Mouse (Mus musculus): ENCODE measurements around the gene Sub1.

Gene Sub1

DNA sequence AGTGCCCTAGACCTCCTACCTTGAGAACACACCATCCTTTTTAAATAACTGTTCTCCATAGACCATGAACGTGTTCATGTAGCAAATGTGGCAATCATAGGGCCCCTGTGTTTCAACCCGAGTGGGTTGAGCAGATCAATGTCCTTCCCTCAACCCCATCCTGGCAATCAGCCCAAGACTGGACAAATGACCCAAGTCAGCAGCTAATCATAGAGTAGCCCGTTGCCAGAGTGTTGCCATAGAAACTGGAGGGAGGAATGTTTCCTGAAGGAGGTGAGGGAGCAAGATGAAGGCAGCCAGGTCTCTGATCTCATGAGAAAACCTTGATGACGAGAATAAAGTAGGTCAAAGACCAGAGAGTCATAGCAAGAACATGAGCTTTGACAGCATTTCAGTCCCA is 42.6 kb downstream of the Sub1 start:
- CTCF ChIA-PET, result no interaction called here
- POLR2A ChIA-PET, result no interaction called here

DNA sequence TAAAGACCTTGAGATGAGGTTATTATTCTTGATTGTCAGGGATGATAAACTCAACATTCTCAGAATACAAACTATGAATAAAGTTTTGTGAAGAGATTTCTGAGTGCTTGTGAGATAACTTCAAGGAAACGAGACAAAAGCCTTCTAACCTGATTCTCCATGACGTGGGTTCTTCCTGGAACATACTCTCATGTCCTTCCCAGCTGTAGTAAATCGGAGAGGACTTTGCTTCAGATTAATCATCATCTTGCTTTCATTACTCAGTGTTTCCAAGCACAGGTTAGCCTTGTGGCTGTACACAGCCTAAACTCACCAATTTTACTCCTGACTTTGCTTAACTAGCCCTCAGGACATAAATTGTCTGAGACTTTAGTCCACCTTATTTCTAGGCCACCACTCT is 44.6 kb downstream of the Sub1 start:
- CTCF ChIA-PET, result no interaction called here
- POLR2A ChIA-PET, result no interaction called here

DNA sequence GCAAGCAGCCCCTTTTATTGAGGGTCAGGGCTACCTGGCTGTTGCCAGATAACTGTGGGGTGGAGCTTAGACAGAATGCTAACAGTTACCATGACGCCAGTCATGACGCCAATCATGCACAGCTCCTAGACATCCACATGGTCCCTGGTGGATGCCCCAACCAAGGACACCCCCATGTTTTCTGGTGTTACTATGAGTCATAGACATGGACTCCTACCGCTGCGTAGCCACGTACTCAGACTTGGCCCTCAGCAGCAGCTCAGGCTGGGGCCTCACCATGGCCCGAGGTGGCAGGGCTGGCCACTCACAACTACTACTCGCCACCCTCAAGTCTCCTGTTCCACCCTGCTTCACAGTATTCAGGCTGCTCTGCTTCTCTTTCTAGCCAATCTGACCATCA is 45.6 kb downstream of the Sub1 start:
- ChIA-PET POLR2A (no interaction called here), CTCF (no interaction called here)

DNA sequence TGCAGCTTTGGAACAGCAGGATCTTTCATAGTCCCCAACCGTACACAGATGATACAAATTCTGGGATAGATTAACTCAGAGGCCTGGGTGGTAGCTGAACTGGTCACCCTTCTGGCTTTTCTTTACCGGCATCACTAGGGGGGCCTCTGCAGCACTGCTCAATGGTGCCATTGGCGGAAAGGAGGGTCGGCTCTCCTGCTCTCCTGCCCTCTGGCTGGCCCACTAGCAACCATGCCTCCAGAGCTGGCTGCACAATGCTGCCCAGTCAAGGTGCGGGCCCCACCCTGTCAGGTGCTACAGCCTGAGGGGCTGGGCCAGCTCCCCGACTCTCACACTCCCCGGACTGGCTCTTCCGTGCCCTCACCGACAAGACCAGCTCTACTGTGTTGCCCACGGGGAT is 46.6 kb downstream of the Sub1 start:
- POLR2A ChIA-PET, result interaction anchor here in 1 of 4 experiments (0.6 kb wide), 1 partner anchor 14 kb away, joined by 4 read pairs; no protein-coding TSS in a partner anchor
- CTCF ChIA-PET, result interaction anchor here in 1 of 4 experiments (0.7 kb wide), 1 partner anchor 29 kb away, joined by 3 read pairs; no protein-coding TSS in a partner anchor

DNA sequence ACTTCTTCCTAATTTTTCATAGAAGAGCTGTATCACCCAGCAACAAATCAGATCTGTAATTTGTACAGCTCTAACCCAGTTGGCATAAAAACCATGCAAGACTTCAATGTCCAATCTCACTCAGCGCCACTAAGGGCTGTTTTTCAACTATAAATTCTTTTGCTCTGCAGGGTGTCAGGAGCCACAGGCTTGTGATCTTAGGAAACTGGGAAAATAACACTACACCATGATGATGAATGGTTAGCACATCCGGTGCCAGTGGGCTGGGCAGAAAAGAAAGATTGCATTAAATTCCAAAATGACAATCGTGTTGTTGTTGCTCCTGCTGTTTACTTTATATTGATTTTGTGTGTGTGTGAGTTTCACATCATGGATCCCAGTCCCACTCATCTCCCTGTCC is 47.3 kb downstream of the Sub1 start:
- POLR2A ChIA-PET, result no interaction called here
- CTCF ChIA-PET, result interaction anchor here in 1 of 4 experiments (0.7 kb wide), 1 partner anchor 30 kb away, joined by 3 read pairs; no protein-coding TSS in a partner anchor

DNA sequence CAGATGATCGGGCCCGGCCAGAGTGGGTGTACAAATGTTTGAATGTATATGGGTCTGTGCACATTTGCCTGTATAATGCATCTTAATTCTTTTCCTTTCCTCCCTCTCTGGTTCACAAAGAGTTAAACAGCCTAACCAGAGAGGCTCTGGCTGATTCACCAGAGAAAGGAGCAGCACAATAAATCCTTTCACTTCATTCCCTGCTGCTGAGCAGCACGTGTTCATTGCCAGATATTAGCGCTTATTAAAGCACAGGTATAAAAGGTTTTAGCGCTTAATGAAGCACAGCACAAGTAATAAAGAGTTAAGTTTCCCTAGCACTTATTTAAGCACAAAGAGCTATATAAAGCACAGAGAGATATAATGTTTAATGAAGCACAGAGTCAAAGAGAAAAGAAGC is 55.9 kb downstream of the Sub1 start:
- CTCF ChIA-PET, result no interaction called here
- POLR2A ChIA-PET, result interaction anchor here in 1 of 4 experiments (1.4 kb wide), 1 partner anchor 36 kb away, joined by 4 read pairs; no protein-coding TSS in a partner anchor
